Mouse (Mus musculus): ENCODE measurements at regions not wholly inside any gene's neighbourhood (a gene's known extent, or its start where the extent isn't known, plus 50 kb on each side); places are given as distances from the start of the nearest gene placed in this dataset.

- no peak for DNase-seq
Observed at GRCm38 (mm10) chr6:11647651-11648050, 259.6 kb downstream of the Ndufa4 start.

GRCm38 (mm10) chr6:11613331-11613730, 294.0 kb downstream of the Ndufa4 start:
- peak; percentile 77 to 88 for DNase-seq

GRCm38 (mm10) chr6:11608214-11608613, 299.1 kb downstream of the Ndufa4 start:
- DNase-seq: no peak

- DNase-seq: no peak
Observed at GRCm38 (mm10) chr6:11607696-11608095, 299.6 kb downstream of the Ndufa4 start.

- DNase-seq: no peak
Observed at GRCm38 (mm10) chr6:11606055-11606454, 301.2 kb downstream of the Ndufa4 start.

GRCm38 (mm10) chr6:11605526-11605925, 301.8 kb downstream of the Ndufa4 start:
- DNase-seq: peak in 1 of 2 experiments; percentile 6

GRCm38 (mm10) chr6:11594936-11595335, 312.4 kb downstream of the Ndufa4 start:
- peak; percentile 62 to 74 for DNase-seq

- peak; percentile 56 to 70 for DNase-seq
Observed at GRCm38 (mm10) chr6:11593583-11594271, 313.6 kb downstream of the Ndufa4 start.

- peak; percentile 49 to 50 for DNase-seq
Observed at GRCm38 (mm10) chr6:11576091-11576490, 331.2 kb downstream of the Ndufa4 start.

GRCm38 (mm10) chr6:11565246-11565645, 342.1 kb downstream of the Ndufa4 start:
- DNase-seq: no peak

- no peak for DNase-seq
Observed at GRCm38 (mm10) chr6:11550473-11550872, 356.8 kb downstream of the Ndufa4 start.

GRCm38 (mm10) chr6:11547318-11547717, 360.0 kb downstream of the Ndufa4 start:
- DNase-seq: no peak

- DNase-seq: no peak
Observed at GRCm38 (mm10) chr6:11534930-11535880, 372.1 kb downstream of the Ndufa4 start.

- DNase-seq: no peak
Observed at GRCm38 (mm10) chr6:11503136-11503535, 404.2 kb downstream of the Ndufa4 start.

- no peak for DNase-seq
Observed at GRCm38 (mm10) chr6:11494427-11494826, 412.9 kb downstream of the Ndufa4 start.

GRCm38 (mm10) chr6:11476950-11477349, 430.3 kb downstream of the Ndufa4 start:
- no peak for DNase-seq

All from cerebellum, postnatal 14 days (tissue).